Mouse (Mus musculus): Measurements from ENCODE around the gene Cyp2u1. TPM values are rescaled to one million over a fixed set of nuclear protein-coding genes. Genes with fewer than 3 reads are reported as not detected.

Cyp2u1 gene
- polyA plus RNA-seq, 1 experiment from 2014 or later = 7.7 TPM

- Histone ChIP-seq H3K4me3 (ENCODE audit: low read depth, low read length) (peak overlapping the region; percentile 74), H3K4me1 (ENCODE audit: control insufficient read depth, insufficient read depth, low read length) (peaks cover 4% of the 10 kb centered on the region; the same call in 1 of the 2 replicates), H3K4me2 (ENCODE audit: low read length) (peak overlapping the region; percentile 89), H3K36me3 (ENCODE audit: control insufficient read depth, insufficient read depth, low read length) (no peaks in the 10 kb centered on the region), H3K27me3 (ENCODE audit: control insufficient read depth, insufficient read depth, low read depth, low read length) (no peaks in the 10 kb centered on the region), H3K9me3 (replicated peaks; ENCODE audit: control insufficient read depth, low read length, poor library complexity, severe bottlenecking) (no peaks in the 10 kb centered on the region), H3K9ac (ENCODE audit: low read depth, low read length) (no peak overlapping the region), H3K27ac (ENCODE audit: low read length) (no peak overlapping the region)
- 0 out of 2 replicates have a peak, but pooled peaks have one; percentile 13 for ATAC-seq
- WGBS = 6% methylated on average over 8 of the region's 8 CpGs
Measured at GRCm38 (mm10) chr3:131271157-131271556, 31.9 kb downstream of the Cyp2u1 start.

GRCm38 (mm10) chr3:131270381-131270780 is 32.6 kb downstream of the Cyp2u1 start:
- H3K4me1 ChIP-seq (ENCODE audit: control insufficient read depth, insufficient read depth, low read length) = peaks cover 4% of the 10 kb centered on the region; the same call in 1 of the 2 replicates
- no peak for ATAC-seq
- no peak overlapping the region for H3K27ac ChIP-seq (ENCODE audit: low read length)
- H3K9me3 ChIP-seq (replicated peaks; ENCODE audit: control insufficient read depth, low read length, poor library complexity, severe bottlenecking) = no peaks in the 10 kb centered on the region
- no peaks in the 10 kb centered on the region for H3K36me3 ChIP-seq (ENCODE audit: control insufficient read depth, insufficient read depth, low read length)
- no peak overlapping the region for H3K9ac ChIP-seq (ENCODE audit: low read depth, low read length)
- H3K27me3 ChIP-seq (ENCODE audit: control insufficient read depth, insufficient read depth, low read depth, low read length) = no peaks in the 10 kb centered on the region
- WGBS = 14% methylated on average over 6 of the region's 6 CpGs
- H3K4me3 ChIP-seq (ENCODE audit: low read depth, low read length) = no peak overlapping the region
- no peak overlapping the region for H3K4me2 ChIP-seq (ENCODE audit: low read length)

- H3K4me1 ChIP-seq (ENCODE audit: control insufficient read depth, insufficient read depth, low read length) = peaks cover 4% of the 10 kb centered on the region; the same call in 1 of the 2 replicates
- no peaks in the 10 kb centered on the region for H3K27me3 ChIP-seq (ENCODE audit: control insufficient read depth, insufficient read depth, low read depth, low read length)
- H3K9me3 ChIP-seq (replicated peaks; ENCODE audit: control insufficient read depth, low read length, poor library complexity, severe bottlenecking) = no peaks in the 10 kb centered on the region
- H3K36me3 ChIP-seq (ENCODE audit: control insufficient read depth, insufficient read depth, low read length) = no peaks in the 10 kb centered on the region
- no peak overlapping the region for H3K4me3 ChIP-seq (ENCODE audit: low read depth, low read length)
- H3K9ac ChIP-seq (ENCODE audit: low read depth, low read length) = no peak overlapping the region
- no peak for ATAC-seq
- no peak overlapping the region for H3K4me2 ChIP-seq (ENCODE audit: low read length)
- 86% methylated on average over 3 of the region's 3 CpGs for WGBS
- no peak overlapping the region for H3K27ac ChIP-seq (ENCODE audit: low read length)
Measured at GRCm38 (mm10) chr3:131266366-131267050, 36.5 kb downstream of the Cyp2u1 start.

DNA sequence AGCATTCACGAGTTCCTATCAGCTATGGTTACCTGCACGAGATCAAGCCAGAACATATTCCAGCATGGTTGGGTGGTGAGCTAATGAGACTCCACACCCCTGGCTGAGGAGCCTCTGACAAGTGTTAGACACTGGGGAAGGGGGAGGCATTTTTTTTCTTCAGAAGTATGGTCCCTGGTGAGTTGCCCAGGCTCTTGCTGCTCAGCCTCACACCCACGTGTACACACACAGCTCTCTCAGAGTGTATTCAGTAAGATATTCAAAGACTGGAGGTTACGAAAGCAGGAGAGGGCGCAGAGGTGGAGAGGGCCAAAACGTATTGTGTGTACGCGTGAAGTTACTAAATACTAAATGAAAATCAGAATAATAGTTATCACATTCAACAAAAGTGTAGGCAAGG is 37.5 kb downstream of the Cyp2u1 start:
- no peaks in the 10 kb centered on the region for H3K36me3 ChIP-seq (ENCODE audit: control insufficient read depth, insufficient read depth, low read length)
- H3K4me2 ChIP-seq (ENCODE audit: low read length) = no peak overlapping the region
- H3K4me1 ChIP-seq (ENCODE audit: control insufficient read depth, insufficient read depth, low read length) = no peaks in the 10 kb centered on the region
- H3K27me3 ChIP-seq (ENCODE audit: control insufficient read depth, insufficient read depth, low read depth, low read length) = no peaks in the 10 kb centered on the region
- no peak overlapping the region for H3K27ac ChIP-seq (ENCODE audit: low read length)
- ATAC-seq = no peak
- H3K9me3 ChIP-seq (replicated peaks; ENCODE audit: control insufficient read depth, low read length, poor library complexity, severe bottlenecking) = no peaks in the 10 kb centered on the region; the same call in 1 of the 2 replicates
- H3K9ac ChIP-seq (ENCODE audit: low read depth, low read length) = no peak overlapping the region
- 87% methylated on average over 8 of the region's 8 CpGs for WGBS
- H3K4me3 ChIP-seq (ENCODE audit: low read depth, low read length) = no peak overlapping the region

DNA sequence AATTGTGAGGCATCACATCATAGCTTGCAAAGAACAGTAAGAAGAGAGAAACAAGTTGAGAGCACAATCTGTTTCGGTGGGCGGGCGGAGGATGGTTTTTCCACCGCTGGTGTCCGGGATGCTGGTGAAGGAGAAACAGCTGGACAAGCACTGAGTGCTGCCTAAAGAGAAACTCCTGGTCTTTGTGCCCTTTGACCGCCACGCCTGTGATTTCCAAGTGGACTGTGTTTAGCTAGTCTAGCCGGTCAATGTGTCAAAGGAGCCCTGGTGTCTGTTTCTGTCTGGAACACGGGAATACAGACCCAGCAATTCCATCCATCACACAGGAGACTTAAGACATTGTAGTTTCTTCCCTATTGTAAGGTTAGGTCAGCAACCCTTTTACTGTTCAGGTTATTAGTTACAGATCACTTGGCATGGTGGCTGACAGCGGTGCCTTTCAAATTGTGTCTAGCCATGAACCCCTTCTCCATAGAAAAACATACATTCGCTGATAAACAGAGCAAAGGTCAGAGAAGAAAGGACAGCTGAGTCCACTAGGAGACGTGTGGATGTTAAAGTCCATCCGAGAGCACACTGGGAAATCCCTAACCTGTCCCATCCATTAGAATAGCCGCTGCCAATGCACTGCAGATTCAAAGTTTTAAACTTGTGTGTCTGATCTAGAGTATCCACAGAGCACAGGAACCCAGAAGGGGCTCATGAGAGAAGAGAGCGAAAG is 39.1 kb downstream of the Cyp2u1 start:
- H3K27me3 ChIP-seq (ENCODE audit: control insufficient read depth, insufficient read depth, low read depth, low read length) = no peaks in the 10 kb centered on the region
- H3K4me1 ChIP-seq (ENCODE audit: control insufficient read depth, insufficient read depth, low read length) = no peaks in the 10 kb centered on the region
- H3K9ac ChIP-seq (ENCODE audit: low read depth, low read length) = no peak overlapping the region
- no peaks in the 10 kb centered on the region; the same call in 1 of the 2 replicates for H3K9me3 ChIP-seq (replicated peaks; ENCODE audit: control insufficient read depth, low read length, poor library complexity, severe bottlenecking)
- no peak for ATAC-seq
- no peak overlapping the region for H3K27ac ChIP-seq (ENCODE audit: low read length)
- H3K4me3 ChIP-seq (ENCODE audit: low read depth, low read length) = no peak overlapping the region
- no peaks in the 10 kb centered on the region for H3K36me3 ChIP-seq (ENCODE audit: control insufficient read depth, insufficient read depth, low read length)
- 75% methylated on average over 15 of the region's 15 CpGs for WGBS
- no peak overlapping the region for H3K4me2 ChIP-seq (ENCODE audit: low read length)

GRCm38 (mm10) chr3:131260418-131260817 is 42.6 kb downstream of the Cyp2u1 start:
- Histone ChIP-seq H3K4me2 (ENCODE audit: low read length) (no peak overlapping the region), H3K36me3 (ENCODE audit: control insufficient read depth, insufficient read depth, low read length) (no peaks in the 10 kb centered on the region), H3K27ac (ENCODE audit: low read length) (no peak overlapping the region), H3K9me3 (replicated peaks; ENCODE audit: control insufficient read depth, low read length, poor library complexity, severe bottlenecking) (no peaks in the 10 kb centered on the region; the same call in 1 of the 2 replicates), H3K4me1 (ENCODE audit: control insufficient read depth, insufficient read depth, low read length) (no peaks in the 10 kb centered on the region), H3K27me3 (ENCODE audit: control insufficient read depth, insufficient read depth, low read depth, low read length) (no peaks in the 10 kb centered on the region), H3K9ac (ENCODE audit: low read depth, low read length) (no peak overlapping the region), H3K4me3 (ENCODE audit: low read depth, low read length) (no peak overlapping the region)
- 97% methylated on average over 6 of the region's 6 CpGs for WGBS
- no peak for ATAC-seq

DNA sequence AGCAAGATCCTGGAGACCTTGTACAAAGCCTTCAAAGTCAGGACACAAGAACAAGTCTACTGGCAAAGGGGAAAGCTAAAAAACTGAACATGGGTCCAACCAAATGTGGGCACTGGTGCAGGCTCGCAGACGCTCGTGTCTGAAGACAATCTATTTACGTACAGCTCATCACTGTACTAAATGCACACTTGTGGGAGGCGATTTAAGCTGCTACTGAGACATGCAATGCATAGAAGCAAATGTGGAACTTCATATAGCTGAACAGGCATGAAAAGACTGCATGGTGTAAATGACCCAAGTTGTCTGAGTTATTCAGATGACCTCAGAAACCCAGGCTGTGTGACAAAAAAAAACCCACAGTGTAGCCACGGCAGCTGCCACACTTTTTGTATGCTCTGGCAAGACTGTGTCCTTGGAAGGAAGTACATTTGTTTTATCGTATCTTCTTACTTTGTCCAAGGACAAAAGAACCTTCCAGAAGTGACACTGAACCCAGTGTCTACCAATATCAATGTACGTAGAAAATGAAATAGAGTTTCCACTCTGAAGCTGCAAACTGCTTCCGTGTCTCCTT is 43.5 kb downstream of the Cyp2u1 start:
- no peak overlapping the region for H3K4me2 ChIP-seq (ENCODE audit: low read length)
- ATAC-seq = no peak
- H3K27me3 ChIP-seq (ENCODE audit: control insufficient read depth, insufficient read depth, low read depth, low read length) = no peaks in the 10 kb centered on the region
- H3K9me3 ChIP-seq (replicated peaks; ENCODE audit: control insufficient read depth, low read length, poor library complexity, severe bottlenecking) = no peaks in the 10 kb centered on the region; the same call in 1 of the 2 replicates
- H3K27ac ChIP-seq (ENCODE audit: low read length) = no peak overlapping the region
- H3K36me3 ChIP-seq (ENCODE audit: control insufficient read depth, insufficient read depth, low read length) = no peaks in the 10 kb centered on the region
- H3K4me3 ChIP-seq (ENCODE audit: low read depth, low read length) = no peak overlapping the region
- 94% methylated on average over 9 of the region's 9 CpGs for WGBS
- H3K9ac ChIP-seq (ENCODE audit: low read depth, low read length) = no peak overlapping the region
- no peaks in the 10 kb centered on the region for H3K4me1 ChIP-seq (ENCODE audit: control insufficient read depth, insufficient read depth, low read length)

GRCm38 (mm10) chr3:131258921-131259320 is 44.1 kb downstream of the Cyp2u1 start:
- Histone ChIP-seq H3K36me3 (ENCODE audit: control insufficient read depth, insufficient read depth, low read length) (no peaks in the 10 kb centered on the region), H3K27me3 (ENCODE audit: control insufficient read depth, insufficient read depth, low read depth, low read length) (no peaks in the 10 kb centered on the region), H3K4me2 (ENCODE audit: low read length) (no peak overlapping the region), H3K4me1 (ENCODE audit: control insufficient read depth, insufficient read depth, low read length) (no peaks in the 10 kb centered on the region), H3K27ac (ENCODE audit: low read length) (no peak overlapping the region), H3K4me3 (ENCODE audit: low read depth, low read length) (no peak overlapping the region), H3K9ac (ENCODE audit: low read depth, low read length) (no peak overlapping the region), H3K9me3 (replicated peaks; ENCODE audit: control insufficient read depth, low read length, poor library complexity, severe bottlenecking) (no peaks in the 10 kb centered on the region; the same call in 1 of the 2 replicates)
- 84% methylated on average over 3 of the region's 3 CpGs for WGBS
- ATAC-seq = no peak
